Mouse (Mus musculus): Measurements from ENCODE around the gene Sfr1. TPM values are rescaled to one million over a fixed set of nuclear protein-coding genes. Genes with fewer than 3 reads are reported as not detected.

The Sfr1 gene
- 100 to 1,000 TPM in 1 of 2 experiments, 10 to 100 TPM in 1; 98.3 to 103 TPM for total RNA-seq (2021)

GRCm38 (mm10) chr19:47731071-47731881, at the start of gene Sfr1:
TSS of gene Sfr1 (plus strand) at chr19:47731682.
- DNase-seq (ENCODE audit: extremely low spot score in 1 of 2, low spot score in 1 of 2) = peak; percentile 94 to 98

GRCm38 (mm10) chr19:47689592-47689991, 41.9 kb upstream of the Sfr1 start:
- no peak for DNase-seq (ENCODE audit: extremely low spot score in 1 of 2, low spot score in 1 of 2)

DNA sequence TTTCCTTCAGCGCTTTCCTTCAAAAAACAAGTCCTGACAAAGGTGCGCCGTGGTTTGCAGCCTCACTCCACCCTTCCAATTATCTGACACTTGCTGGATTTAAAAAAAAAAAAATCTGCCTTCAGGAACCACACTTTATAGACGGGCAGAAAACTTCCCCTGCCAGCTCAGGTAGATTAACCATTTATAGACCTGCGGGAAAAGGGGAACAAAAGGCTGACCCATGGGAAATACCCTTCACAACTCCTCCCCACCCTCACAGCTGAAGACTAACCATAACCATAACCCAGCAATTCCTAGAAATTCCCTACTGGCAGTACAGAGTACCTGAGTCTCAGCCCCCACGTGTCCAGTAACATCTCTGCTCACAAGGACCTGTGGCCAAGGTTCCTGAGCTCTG, 39.5 kb upstream of the Sfr1 start, which contains the start of gene Col17a1:
Gene Col17a1 (minus strand): TSS at position 101 of the 400 bp plus-strand sequence.
- DNase-seq (ENCODE audit: extremely low spot score in 1 of 2, low spot score in 1 of 2) = no peak

- no peak for DNase-seq (ENCODE audit: extremely low spot score in 1 of 2, low spot score in 1 of 2)
These were observed 35.8 kb upstream of the Sfr1 start for GRCm38 (mm10) chr19:47695725-47696124.

DNA sequence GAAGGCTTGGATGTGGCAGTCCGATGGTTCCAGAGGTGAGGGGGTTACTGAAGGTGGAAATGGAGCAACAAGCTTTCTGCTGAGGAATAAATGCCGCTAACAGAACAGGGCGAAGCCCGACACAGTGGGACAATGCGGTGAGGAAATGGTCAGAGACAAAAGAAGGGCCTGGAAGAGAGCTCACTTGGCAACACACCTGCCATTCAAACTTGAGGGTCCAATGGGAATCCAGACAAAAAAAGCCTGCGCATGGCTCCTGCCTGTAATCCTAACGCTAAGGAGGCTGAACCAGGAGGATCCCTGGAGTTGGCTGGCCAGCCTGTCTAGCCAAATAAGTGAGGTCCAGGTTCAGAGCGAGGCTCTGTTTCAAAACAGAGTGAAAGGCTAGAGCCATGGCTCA, 35.1 kb upstream of the Sfr1 start:
- DNase-seq (ENCODE audit: extremely low spot score in 1 of 2, low spot score in 1 of 2) = no peak

DNA sequence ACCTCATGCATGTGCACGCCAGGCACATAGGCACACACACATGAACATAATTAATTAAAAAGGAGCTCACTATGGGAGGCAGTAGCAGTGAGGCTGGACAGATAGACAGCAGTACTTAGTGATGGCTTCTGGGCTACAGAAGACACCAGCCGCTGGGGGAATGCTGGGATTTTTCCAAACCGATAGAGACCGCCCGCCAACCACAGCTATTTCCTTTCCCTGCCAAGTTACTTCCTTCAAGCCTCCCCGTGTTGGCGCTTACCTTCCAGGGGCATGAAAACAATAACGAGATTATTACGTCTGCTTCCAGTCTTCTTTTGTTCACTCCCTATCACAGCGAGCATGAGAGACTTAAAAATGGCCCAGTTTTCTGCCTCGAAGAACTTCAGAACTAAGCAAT, 34.4 kb upstream of the Sfr1 start:
- no peak for DNase-seq (ENCODE audit: extremely low spot score in 1 of 2, low spot score in 1 of 2)

DNA sequence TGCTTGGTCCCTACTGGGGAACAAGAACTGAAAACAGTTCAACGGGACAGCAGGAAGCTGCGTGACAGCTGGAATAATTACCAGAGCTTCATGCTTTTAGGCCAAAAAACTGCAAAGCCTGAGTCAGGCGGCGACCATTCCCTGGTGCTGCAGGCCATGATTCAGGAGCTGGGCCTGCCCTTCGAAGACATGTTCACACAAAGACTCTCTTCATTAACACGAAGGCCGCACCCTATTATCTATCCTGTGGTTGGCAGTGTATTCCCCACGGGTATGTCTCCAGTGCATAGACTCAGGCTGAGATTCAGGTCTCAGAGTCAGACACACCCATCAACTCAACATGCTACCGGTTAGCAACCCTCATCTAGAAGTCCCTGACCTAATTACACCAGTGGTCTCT, 33.2 kb upstream of the Sfr1 start:
- no peak for DNase-seq (ENCODE audit: extremely low spot score in 1 of 2, low spot score in 1 of 2)

DNA sequence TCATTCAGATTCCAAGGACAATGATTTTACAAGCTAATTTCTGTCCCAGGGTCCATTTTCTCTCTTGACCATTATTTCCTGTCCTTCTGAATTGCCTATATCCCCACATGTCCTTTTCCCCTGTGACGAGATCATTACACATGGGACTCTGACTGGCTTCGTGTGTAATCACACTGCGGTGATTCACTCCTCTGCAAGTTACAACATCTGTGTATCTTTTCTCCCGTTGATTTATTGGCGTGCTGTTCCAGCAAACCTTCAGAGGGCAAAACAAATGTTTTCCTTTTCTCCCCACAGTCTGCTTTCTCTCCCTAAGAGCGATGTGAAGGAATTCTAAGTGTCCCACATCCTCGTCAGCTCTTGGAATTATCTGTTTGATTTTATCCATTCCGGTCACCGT, 31.7 kb upstream of the Sfr1 start:
- DNase-seq (ENCODE audit: extremely low spot score in 1 of 2, low spot score in 1 of 2) = no peak

DNA sequence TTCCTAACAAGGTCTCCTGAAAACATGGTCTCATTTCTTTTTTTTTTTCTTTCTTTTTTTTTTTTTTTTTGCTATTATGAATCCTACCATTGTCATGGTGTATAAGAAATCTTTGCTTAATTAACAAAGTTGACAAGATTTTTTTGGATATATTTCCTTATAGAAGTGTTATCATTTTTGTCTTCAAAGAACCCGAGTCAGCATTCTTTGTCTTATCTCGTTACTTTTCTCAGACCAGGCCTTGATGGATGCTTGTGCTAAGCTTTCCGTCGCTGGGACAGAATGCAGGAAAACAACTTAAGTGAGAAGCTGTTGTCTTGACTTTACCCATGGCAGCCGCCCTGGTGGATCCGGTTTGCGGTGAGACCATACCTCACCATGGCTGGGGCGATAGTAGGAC, 31.0 kb upstream of the Sfr1 start:
- no peak for DNase-seq (ENCODE audit: extremely low spot score in 1 of 2, low spot score in 1 of 2)

DNA sequence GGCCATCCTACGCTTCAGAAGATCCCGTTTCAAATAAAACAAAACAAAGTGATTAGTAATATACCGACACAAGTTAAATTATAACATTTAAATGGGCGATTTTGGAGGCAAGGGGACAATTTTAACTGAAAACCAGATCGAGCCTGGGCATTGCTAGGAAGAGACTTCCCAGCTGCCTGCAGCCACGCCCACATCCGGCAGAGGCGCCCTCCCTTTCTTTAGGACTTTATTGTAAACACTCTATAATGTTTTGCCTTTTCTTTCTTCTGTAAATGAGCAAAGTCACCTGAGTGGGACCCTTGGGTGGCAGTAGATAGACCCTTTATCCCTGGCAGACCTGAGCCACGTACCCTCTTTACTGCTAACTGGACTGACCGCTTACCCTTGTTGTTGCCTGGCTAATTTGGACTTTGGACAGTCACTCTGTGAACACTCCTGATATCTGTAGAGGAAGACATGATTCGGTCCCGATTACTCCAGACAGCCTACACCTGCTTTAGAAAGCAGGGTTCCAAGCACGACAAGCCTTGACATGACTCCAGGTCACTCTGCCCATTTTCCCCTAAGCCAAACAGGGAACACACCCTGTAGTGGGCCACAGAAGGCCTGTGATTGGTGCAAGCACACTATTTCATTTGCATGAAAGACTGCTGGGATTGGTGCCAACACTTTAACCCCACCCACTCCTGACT, 26.3 kb upstream of the Sfr1 start:
- no peak for DNase-seq (ENCODE audit: extremely low spot score in 1 of 2, low spot score in 1 of 2)

DNA sequence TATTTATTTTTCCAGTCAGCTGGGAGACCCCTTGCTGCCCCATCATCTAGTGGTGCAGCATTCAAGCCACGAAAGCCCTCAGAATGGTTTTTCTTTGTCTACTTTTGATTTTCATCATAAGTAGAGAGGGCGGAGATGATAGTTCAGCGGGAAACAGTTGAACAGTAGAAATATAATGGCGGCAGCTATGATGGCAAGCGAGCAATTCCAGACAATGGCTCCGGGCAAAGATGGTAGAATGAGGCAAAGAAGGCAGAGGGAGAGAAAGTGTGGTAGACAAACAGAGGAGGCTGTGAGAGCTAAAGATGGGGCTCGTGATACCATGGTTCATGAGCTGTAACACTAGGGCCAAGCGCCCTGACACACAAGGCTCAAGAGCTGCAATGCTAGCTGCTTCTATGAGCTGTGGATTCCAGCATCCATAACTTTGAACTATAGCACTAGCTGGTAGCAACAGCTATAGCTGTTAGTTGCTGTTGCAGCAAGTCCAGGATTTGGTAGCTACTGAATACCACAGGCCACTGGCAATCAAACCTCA, 25.6 kb upstream of the Sfr1 start:
- no peak for DNase-seq (ENCODE audit: extremely low spot score in 1 of 2, low spot score in 1 of 2)

DNA sequence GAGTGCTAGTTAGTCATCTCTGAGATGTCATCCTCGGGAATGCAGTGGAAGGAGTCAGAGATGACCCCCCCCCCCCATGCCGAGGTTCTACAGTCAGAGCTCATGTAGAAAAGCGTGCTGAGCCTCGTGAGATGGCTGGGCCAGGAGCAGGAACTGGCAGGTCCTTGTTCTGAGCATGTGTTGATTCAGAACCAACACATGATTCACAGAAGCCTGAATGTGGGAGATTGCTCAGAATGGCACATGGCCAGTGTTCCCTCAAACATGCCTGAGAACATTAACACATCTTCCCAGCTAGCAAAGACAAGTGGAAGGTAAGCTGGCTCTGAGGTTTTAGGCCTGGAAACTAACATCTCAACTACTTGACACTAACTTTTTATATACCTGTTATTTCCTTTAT, 21.1 kb upstream of the Sfr1 start:
- no peak for DNase-seq (ENCODE audit: extremely low spot score in 1 of 2, low spot score in 1 of 2)

DNA sequence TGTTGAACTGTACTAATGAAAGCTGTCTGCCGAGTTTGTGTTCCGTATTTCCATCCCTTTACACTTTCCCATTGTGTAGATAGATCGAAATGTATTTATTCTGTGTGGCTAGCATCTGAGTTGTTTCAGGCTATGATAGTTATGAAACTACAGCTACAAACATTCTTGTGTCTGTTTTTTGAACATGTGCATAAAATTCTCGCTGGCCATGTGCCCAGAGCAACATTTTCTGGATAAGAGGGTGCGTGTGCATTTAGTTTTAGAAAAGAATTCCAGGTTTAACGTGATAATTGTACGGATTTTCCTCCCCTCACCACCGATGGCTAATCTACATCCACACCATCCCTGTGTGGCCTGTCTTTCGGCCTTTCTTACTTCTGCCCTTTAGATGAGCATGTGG, 18.0 kb upstream of the Sfr1 start:
- peak in 1 of 2 experiments; percentile 39 for DNase-seq (ENCODE audit: extremely low spot score in 1 of 2, low spot score in 1 of 2)

GRCm38 (mm10) chr19:47716144-47716543, 15.3 kb upstream of the Sfr1 start:
- no peak for DNase-seq (ENCODE audit: extremely low spot score in 1 of 2, low spot score in 1 of 2)

DNA sequence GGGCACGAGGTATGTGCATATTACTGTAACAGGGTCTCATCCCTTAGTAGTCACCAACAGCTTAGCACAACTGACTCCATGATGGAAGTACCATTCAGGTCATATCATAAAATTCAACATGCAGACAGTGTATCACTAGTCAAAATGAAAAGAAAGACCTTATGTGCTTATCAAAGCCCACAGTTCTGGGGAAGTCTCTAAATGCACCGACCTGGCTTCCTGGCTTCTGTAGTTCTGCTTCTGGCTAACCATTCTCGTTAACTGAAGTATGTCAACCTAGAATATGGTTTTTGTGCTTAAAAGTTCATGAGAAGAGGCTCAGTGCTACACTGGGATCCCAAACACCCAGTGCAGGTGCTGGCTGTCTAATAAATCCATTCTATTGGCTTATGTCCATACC, 12.3 kb upstream of the Sfr1 start:
- DNase-seq (ENCODE audit: extremely low spot score in 1 of 2, low spot score in 1 of 2) = no peak

DNA sequence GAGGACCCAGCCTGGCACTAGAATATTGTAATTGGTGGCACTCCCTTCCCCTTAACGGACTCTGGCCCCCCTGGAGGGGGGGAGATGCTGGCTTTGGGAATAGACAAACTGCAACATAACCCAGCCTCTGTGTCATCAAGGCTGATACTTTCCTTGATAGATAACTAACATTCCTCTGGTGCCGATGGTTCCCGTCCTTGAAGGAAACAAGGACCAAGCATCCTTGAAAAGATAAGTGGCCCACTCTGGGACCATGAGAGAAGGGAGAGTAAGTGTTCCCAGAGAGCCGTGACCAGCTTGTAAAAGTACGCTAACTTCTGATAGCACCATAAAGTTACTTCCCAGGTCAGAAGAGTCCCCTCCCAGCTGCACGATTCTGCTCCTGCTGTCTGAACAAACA, 9.0 kb upstream of the Sfr1 start:
- no peak for DNase-seq (ENCODE audit: extremely low spot score in 1 of 2, low spot score in 1 of 2)

- DNase-seq (ENCODE audit: extremely low spot score in 1 of 2, low spot score in 1 of 2) = no peak
These were observed 6.6 kb upstream of the Sfr1 start for GRCm38 (mm10) chr19:47724903-47725302.

- no peak for DNase-seq (ENCODE audit: extremely low spot score in 1 of 2, low spot score in 1 of 2)
These were observed 5.8 kb upstream of the Sfr1 start for GRCm38 (mm10) chr19:47725643-47726140.

GRCm38 (mm10) chr19:47730691-47731070, 801 bp upstream of the Sfr1 start:
- DNase-seq (ENCODE audit: extremely low spot score in 1 of 2, low spot score in 1 of 2) = peak in 1 of 2 experiments; percentile 15

- peak in 1 of 2 experiments; percentile 52 for DNase-seq (ENCODE audit: extremely low spot score in 1 of 2, low spot score in 1 of 2)
These were observed 449 bp downstream of the Sfr1 start for GRCm38 (mm10) chr19:47731931-47732330.

DNA sequence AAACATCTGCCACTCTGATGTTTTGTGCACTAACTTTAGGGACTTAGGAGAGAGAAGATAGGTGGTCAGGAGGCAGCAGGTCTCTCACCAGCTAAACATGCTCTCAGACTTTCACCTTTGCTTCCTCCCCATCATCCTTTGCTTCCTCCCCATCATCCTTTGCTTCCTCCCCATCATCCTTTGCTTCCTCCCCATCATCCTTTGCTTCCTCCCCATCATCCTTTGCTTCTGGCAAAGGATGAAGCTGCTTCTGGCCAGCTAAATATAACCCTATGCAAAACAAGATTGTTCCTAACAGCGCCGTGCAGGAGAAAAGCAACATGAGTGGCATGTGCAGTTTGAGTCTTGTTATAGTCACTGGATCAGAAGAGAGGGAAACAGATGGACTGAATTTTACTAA, 15.6 kb downstream of the Sfr1 start:
- DNase-seq (ENCODE audit: extremely low spot score in 1 of 2, low spot score in 1 of 2) = no peak

All from layer of hippocampus, postnatal 25 days (tissue).